Mouse (Mus musculus): ENCODE data around the gene Rrp15. TPM values are rescaled to one million over a fixed set of nuclear protein-coding genes. Genes with fewer than 3 reads are reported as not detected.

The Rrp15 gene
- polyA plus RNA-seq, 1 experiment from 2014 or later = 57.5 TPM

DNA sequence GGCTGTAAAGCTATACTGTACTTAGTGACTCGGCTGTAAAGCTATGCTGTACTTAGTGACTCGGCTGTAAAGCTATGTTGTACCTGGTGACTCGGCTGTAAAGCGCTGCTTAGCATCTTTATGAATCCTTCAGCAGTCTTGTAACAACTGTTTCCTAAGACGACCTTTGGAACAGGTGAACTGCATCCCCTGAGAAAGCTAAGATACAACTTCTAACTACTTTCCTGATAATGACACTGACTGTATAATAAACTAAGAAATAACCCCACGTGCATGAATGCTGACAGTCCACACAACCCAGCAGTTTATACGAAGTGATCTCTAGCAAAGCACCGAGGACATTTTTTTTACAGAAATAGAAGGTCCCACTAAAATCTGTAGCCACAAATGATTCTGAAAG is 16.1 kb downstream of the Rrp15 start:
- Histone ChIP-seq H3K4me1 (replicated peaks; ENCODE audit: insufficient read depth, low read length) (no peaks in the 10 kb centered on the region), H3K27ac (no peak overlapping the region), H3K9ac (ENCODE audit: low read depth, low read length) (no peak overlapping the region), H3K4me3 (replicated peaks; ENCODE audit: low read depth, low read length) (no peak overlapping the region), H3K4me2 (ENCODE audit: low read length) (no peak overlapping the region), H3K36me3 (ENCODE audit: insufficient read depth, low read length) (peaks cover 12% of the 10 kb centered on the region; the same call in 1 of the 2 replicates), H3K9me3 (replicated peaks; ENCODE audit: low read length) (no peaks in the 10 kb centered on the region), H3K27me3 (ENCODE audit: insufficient read depth, low read length) (no peaks in the 10 kb centered on the region)
- ATAC-seq (replicated peaks; ENCODE audit: low FRiP score, low read depth) (no peak), DNase-seq (ENCODE audit: low spot score) (no peak)
- 95% methylated on average over 8 of the region's 8 CpGs for WGBS
- no peak for TF ChIP-seq CTCF (IDR thresholded peaks at IDR 0.05; ENCODE audit: low read depth)

DNA sequence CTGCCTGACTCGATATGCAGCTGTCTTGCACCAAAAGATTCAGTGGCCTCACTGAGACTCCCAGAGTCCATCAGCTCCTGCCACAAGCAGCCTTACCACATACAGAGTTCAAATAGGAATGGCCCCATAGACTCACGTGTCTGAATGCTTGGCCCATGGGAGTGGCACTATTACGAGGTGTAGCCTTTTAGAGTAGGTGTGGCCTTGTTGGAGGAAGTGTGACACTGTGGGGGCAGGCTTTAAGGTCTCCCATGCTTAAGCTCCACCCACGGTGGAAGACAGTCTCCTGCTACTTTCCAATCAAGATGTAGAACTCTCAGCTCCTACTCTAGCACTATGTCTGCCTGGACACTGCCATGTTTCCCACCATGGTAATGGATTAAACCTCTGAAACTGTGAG is 20.4 kb downstream of the Rrp15 start:
- Histone ChIP-seq H3K9ac (ENCODE audit: low read depth, low read length) (no peak overlapping the region), H3K4me3 (replicated peaks; ENCODE audit: low read depth, low read length) (no peak overlapping the region), H3K27me3 (ENCODE audit: insufficient read depth, low read length) (no peaks in the 10 kb centered on the region), H3K27ac (no peak overlapping the region), H3K4me2 (ENCODE audit: low read length) (no peak overlapping the region), H3K4me1 (replicated peaks; ENCODE audit: insufficient read depth, low read length) (no peaks in the 10 kb centered on the region), H3K36me3 (ENCODE audit: insufficient read depth, low read length) (no peaks in the 10 kb centered on the region), H3K9me3 (replicated peaks; ENCODE audit: low read length) (no peaks in the 10 kb centered on the region)
- TF ChIP-seq CTCF (IDR thresholded peaks at IDR 0.05; ENCODE audit: low read depth) = no peak
- no peak for ATAC-seq (replicated peaks; ENCODE audit: low FRiP score, low read depth)
- WGBS = 52% methylated on average over 4 of the region's 4 CpGs
- DNase-seq (ENCODE audit: low spot score) = no peak

DNA sequence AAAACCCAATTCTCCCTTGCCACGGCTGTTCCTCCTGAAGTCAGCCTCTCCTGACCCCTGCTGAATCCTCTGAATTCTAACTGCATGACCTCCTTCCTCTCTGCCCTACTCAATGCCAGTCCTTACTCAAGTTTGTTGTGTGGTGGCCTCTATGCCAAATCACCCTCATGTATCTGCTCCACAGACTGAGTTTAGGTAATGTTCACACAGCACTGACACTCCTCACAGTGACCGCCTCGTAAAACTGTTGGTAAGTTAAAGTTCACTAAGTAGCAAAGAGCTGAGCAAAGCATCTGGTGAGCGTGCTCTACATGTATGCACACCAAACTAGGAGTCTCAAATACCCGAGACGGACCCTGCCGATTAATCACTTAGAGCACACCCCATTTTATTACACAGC is 23.0 kb downstream of the Rrp15 start:
- no peak for TF ChIP-seq CTCF (IDR thresholded peaks at IDR 0.05; ENCODE audit: low read depth)
- 34% methylated on average over 7 of the region's 7 CpGs for WGBS
- no peaks in the 10 kb centered on the region for H3K27me3 ChIP-seq (ENCODE audit: insufficient read depth, low read length)
- H3K4me1 ChIP-seq (replicated peaks; ENCODE audit: insufficient read depth, low read length) = no peaks in the 10 kb centered on the region
- H3K4me3 ChIP-seq (replicated peaks; ENCODE audit: low read depth, low read length) = no peak overlapping the region
- no peaks in the 10 kb centered on the region for H3K36me3 ChIP-seq (ENCODE audit: insufficient read depth, low read length)
- no peaks in the 10 kb centered on the region for H3K9me3 ChIP-seq (replicated peaks; ENCODE audit: low read length)
- H3K4me2 ChIP-seq (ENCODE audit: low read length) = no peak overlapping the region
- DNase-seq (ENCODE audit: low spot score) (peak; percentile 26), ATAC-seq (replicated peaks; ENCODE audit: low FRiP score, low read depth) (no peak)
- no peak overlapping the region for H3K9ac ChIP-seq (ENCODE audit: low read depth, low read length)
- no peak overlapping the region for H3K27ac ChIP-seq

DNA sequence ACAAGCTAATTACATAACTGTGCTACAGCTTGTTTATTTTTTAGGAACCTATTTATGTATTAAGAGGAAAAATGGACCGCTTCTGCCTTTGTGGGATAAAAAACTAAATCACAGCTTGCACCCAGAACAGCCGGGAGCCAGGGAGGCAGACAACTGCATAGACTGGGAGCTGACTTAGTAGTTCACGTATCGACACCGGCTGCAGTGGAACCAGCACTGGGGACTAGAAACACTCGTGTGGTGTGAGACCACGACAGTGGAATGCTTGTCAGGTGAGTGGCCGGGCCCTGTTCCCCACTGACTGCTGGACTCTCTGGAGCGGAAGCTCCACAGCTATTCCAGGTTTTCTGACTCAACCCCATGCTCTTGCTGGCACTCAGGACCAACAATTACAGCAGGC is 26.9 kb downstream of the Rrp15 start:
- ATAC-seq (replicated peaks; ENCODE audit: low FRiP score, low read depth) = no peak
- Histone ChIP-seq H3K4me2 (ENCODE audit: low read length) (no peak overlapping the region), H3K4me1 (replicated peaks; ENCODE audit: insufficient read depth, low read length) (no peaks in the 10 kb centered on the region), H3K36me3 (ENCODE audit: insufficient read depth, low read length) (peaks cover 16% of the 10 kb centered on the region; the same call in 1 of the 2 replicates), H3K27me3 (ENCODE audit: insufficient read depth, low read length) (no peaks in the 10 kb centered on the region), H3K9ac (ENCODE audit: low read depth, low read length) (no peak overlapping the region), H3K27ac (no peak overlapping the region), H3K4me3 (replicated peaks; ENCODE audit: low read depth, low read length) (no peak overlapping the region), H3K9me3 (replicated peaks; ENCODE audit: low read length) (no peaks in the 10 kb centered on the region)
- no peak for TF ChIP-seq CTCF (IDR thresholded peaks at IDR 0.05; ENCODE audit: low read depth)
- no peak for DNase-seq (ENCODE audit: low spot score)
- 88% methylated on average over 9 of the region's 9 CpGs for WGBS

DNA sequence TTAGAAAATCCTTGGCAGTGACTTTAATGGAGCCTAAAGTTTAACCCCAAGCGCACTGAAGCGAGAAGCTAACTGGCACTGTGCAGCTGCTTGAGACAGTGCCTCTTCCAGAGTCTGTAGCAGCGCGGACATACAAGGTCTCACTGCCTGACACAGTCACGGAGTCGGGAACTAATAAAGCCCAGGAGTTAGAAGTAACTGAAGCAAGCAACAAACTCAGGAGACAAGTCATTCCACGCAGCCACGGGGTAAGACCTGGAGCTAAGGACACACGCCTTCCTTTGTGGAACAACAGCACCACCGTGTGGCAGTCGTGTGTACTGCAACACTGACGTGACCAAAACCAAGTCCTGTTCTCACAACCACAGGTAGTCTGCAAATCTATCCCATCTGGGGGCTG is 27.3 kb downstream of the Rrp15 start:
- TF ChIP-seq CTCF (IDR thresholded peaks at IDR 0.05; ENCODE audit: low read depth) = peak; percentile 98
- H3K4me3 ChIP-seq (replicated peaks; ENCODE audit: low read depth, low read length) = no peak overlapping the region
- 29% methylated on average over 12 of the region's 12 CpGs for WGBS

DNA sequence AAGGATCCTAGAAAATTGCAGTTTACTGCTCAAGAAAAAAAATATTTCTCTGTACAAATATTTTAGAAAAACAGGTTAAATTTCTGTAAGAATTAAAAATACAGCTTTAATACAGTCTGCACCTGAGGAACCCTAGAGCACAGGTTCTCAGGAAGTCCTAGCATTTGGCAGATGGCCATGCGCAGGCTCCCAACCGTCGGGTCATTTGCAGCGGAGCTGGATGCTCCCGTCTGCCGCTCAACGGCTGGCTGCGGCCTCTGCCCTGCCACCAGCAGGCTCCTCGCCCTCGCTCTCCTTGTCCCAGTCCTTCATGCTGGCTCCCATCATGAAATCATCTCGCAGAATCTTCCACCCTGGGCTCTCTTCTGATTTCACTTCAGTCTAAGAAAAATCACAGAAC is 28.0 kb downstream of the Rrp15 start:
- no peak for TF ChIP-seq CTCF (IDR thresholded peaks at IDR 0.05; ENCODE audit: low read depth)

More for the DNA sequence above, 27.3 kb downstream of the Rrp15 start:
- no peaks in the 10 kb centered on the region for H3K27me3 ChIP-seq (ENCODE audit: insufficient read depth, low read length)
- H3K27ac ChIP-seq = no peak overlapping the region
- peaks cover 16% of the 10 kb centered on the region; the same call in 1 of the 2 replicates for H3K36me3 ChIP-seq (ENCODE audit: insufficient read depth, low read length)
- H3K4me2 ChIP-seq (ENCODE audit: low read length) = no peak overlapping the region
- no peaks in the 10 kb centered on the region for H3K4me1 ChIP-seq (replicated peaks; ENCODE audit: insufficient read depth, low read length)
- peak; percentile 60 for ATAC-seq (replicated peaks; ENCODE audit: low FRiP score, low read depth)
- no peak overlapping the region for H3K9ac ChIP-seq (ENCODE audit: low read depth, low read length)
- no peaks in the 10 kb centered on the region for H3K9me3 ChIP-seq (replicated peaks; ENCODE audit: low read length)
- DNase-seq (ENCODE audit: low spot score) = peak; percentile 83

DNA sequence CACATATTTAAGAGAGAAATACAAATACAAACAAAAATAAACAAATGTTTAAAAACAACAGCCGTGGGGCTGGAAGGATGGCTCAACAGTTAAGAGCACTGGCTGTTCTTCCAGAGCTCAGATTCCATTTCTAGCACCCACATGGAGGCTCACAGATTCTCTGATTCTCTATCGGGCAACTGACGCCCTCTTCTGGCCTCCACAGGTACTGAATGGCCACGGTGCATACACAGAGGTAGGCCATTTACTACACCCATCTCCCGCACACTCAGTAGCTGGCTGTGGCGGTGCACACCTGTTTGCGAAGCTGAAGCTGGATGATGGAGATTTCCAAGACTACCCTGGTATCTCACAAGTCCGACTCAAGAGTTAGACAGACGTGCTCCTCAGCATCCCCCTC is 29.4 kb downstream of the Rrp15 start:
- WGBS = 94% methylated on average over 9 of the region's 9 CpGs
- no peak for DNase-seq (ENCODE audit: low spot score)
- Histone ChIP-seq H3K27ac (no peak overlapping the region), H3K9me3 (replicated peaks; ENCODE audit: low read length) (no peaks in the 10 kb centered on the region), H3K4me3 (replicated peaks; ENCODE audit: low read depth, low read length) (no peak overlapping the region), H3K36me3 (ENCODE audit: insufficient read depth, low read length) (peaks cover 16% of the 10 kb centered on the region; the same call in 1 of the 2 replicates), H3K9ac (ENCODE audit: low read depth, low read length) (no peak overlapping the region), H3K4me2 (ENCODE audit: low read length) (no peak overlapping the region), H3K4me1 (replicated peaks; ENCODE audit: insufficient read depth, low read length) (no peaks in the 10 kb centered on the region), H3K27me3 (ENCODE audit: insufficient read depth, low read length) (no peaks in the 10 kb centered on the region)
- TF ChIP-seq CTCF (IDR thresholded peaks at IDR 0.05; ENCODE audit: low read depth) = peak; percentile 50
- no peak for ATAC-seq (replicated peaks; ENCODE audit: low FRiP score, low read depth)

More for the DNA sequence above, 28.0 kb downstream of the Rrp15 start:
- no peak overlapping the region for H3K27ac ChIP-seq
- H3K36me3 ChIP-seq (ENCODE audit: insufficient read depth, low read length) = peaks cover 16% of the 10 kb centered on the region; the same call in 1 of the 2 replicates
- no peaks in the 10 kb centered on the region for H3K9me3 ChIP-seq (replicated peaks; ENCODE audit: low read length)
- no peaks in the 10 kb centered on the region for H3K4me1 ChIP-seq (replicated peaks; ENCODE audit: insufficient read depth, low read length)
- no peak for DNase-seq (ENCODE audit: low spot score)
- 90% methylated on average over 11 of the region's 11 CpGs for WGBS
- H3K4me3 ChIP-seq (replicated peaks; ENCODE audit: low read depth, low read length) = no peak overlapping the region
- ATAC-seq (replicated peaks; ENCODE audit: low FRiP score, low read depth) = no peak
- no peak overlapping the region for H3K4me2 ChIP-seq (ENCODE audit: low read length)
- no peak overlapping the region for H3K9ac ChIP-seq (ENCODE audit: low read depth, low read length)
- H3K27me3 ChIP-seq (ENCODE audit: insufficient read depth, low read length) = no peaks in the 10 kb centered on the region
